Mouse (Mus musculus) neutrophil, adult 5-6 weeks (primary cell): ENCODE results near the gene Foxj3. TPM values are rescaled to one million over a fixed set of nuclear protein-coding genes. Genes with fewer than 3 reads are reported as not detected.
"Not testable (repeated sequence)": the region's sequence is repeated elsewhere in the genome, so short reads cannot be mapped to it uniquely, and the experiment has no call there.

Experiments
- ATAC-seq: fragments of 151-379, 151-347 bp; 2 replicates; pipeline ENCODE4 v1.8.0; 2017; ENCODE audit warnings: mild to moderate bottlenecking, moderate TSS enrichment; ENCODE audit not compliant: insufficient number of reproducible peaks, poor library complexity, low FRiP score, severe bottlenecking; ENCODE audit errors: extremely low read depth
- total RNA-seq: library from RNA; stranded (forward); fragments of 200-1000 nt; gene quantifications from 2 replicates; pipeline ENCODE4 v1.2.3, GENCODE M21; 2017

The Foxj3 gene
- 37.7 and 49.2 TPM in 2 replicates for total RNA-seq

DNA sequence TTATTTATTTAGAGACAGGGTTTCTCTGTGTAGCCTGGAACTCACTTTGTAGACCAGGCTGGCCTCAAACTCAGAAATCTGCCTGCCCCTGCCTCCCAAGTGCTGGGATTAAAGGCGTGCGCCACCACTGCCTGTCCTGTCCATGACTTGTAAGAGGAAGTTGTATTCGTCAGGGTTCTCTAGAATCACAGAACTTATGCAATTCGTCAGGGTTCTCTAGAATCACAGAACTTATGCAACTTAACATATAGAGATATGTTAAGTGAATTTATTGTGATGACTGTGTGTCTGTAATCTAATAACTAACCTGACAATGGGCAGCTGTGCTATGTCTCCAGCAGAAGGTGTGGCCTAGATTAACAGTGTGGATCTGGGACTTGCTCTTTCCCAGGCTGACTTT lies at the start of gene Foxj3:
Foxj3 (plus strand) TSS at position 390 of the 400 bp plus-strand sequence.
- ATAC-seq: not testable (repeated sequence)

DNA sequence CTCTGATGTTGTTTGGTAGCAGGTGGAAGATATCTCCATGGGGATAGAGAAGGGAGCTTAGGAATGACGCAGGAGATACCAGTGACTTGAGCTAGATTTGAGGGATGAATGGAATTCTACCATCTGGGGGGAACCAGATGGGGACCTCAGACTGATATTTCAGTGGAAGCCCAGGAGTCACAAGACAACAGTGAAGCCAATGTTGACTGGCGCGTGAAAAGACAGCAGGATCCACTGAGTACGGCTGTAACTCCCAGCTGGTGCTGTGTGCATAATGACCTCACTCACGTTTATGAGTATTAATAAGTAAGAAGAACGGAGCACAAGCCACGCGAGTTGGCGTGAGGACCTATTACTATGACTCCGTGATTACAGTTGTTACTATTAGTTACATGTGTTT lies 47.1 kb upstream of the Foxj3 start:
- ATAC-seq: no peak

DNA sequence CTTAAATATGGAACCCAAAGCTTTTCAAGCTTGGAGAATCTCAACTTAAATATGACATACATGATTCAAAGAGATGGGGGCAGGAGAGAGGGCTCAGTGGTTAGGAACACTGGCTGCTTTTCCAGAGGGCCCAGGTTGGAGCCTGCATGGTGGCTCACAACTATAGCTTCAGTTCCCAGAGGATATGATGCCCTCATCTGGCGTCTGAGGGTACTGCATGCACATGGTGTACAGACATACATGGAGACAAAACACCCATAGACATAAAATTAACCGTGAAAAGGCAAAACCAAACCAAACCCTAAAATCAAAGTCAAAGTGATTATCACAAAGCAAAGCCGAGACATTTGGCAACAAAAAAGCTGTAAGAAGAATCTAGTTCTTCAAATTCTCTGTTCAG lies 46.0 kb upstream of the Foxj3 start:
- ATAC-seq: no peak

DNA sequence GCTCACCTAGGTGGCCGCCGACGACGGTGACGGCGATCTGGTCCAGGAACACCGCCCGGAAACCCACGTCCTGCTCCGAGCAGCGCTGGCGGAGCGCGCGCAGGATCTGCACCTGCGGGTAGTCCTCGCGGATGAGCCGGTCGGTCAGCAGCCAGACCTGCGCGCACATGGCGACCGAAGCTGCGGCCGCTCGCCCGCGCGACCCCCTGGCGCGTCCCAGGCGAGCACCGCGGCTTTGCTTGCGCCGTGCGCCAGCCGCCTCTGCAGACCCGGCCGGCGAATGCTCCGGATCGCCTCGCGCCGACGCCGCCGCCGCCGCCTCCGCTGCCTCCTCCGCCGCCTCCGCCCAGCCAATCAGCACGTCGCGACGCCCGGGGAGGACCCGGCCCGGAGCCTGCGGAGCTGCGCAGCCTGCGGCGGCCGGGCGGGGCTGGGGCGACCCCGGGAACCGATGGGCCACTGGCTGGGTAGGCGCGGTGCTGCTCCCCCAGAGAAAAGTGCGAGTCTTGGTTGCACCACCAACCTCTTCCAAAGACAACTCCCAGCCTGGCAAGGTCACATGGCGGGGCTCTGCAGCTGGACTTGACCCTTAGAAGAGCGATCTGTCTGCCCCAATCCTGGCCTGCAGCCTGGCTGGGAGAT lies 44.4 kb upstream of the Foxj3 start, which contains the start of gene Rimkla:
Rimkla (minus strand) TSS at position 338 of the 642 bp plus-strand sequence.
- no peak for ATAC-seq

DNA sequence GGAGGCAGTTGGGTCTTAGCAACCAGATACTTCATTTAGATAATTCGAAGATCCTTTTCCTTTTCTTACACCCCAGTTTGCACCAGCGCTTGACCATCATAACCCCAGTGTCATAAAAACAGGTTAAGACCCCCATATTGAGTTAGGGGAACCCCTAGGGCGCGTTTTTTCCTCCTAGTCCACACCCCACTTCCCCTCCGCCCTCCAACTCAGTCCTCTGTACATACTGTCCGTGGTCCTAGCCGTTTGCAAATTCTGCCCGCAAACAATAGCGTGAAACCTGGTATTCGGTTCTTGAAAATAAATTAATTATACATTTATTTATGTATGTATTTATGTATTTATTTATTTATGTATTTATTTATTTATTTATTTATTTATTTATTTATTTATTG lies 43.9 kb upstream of the Foxj3 start:
- no peak for ATAC-seq

DNA sequence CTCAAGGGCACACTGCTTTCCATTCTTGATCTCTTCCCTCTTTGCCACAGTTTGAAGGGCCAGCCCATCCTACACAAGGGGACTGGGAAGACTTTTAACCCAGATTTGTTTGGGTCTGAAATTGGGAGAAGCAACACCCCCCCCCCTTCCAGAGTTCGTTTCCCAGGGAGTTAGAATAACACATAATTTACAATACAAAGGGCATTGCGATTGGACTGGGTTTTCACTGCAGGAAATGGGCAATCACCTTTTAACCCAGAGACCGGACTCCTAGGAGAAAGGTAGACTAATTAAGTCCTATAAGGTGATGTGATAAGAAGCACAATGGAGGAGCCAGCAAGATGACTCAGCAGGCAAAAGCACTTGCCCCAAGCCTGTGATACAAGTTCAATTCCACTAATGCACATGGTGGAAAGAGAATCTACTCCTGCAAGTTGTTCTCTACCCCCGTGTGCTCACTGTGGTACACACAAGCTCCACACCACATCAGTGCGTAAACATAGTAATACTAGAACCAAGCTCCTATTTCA lies 38.4 kb upstream of the Foxj3 start:
- ATAC-seq: no peak

DNA sequence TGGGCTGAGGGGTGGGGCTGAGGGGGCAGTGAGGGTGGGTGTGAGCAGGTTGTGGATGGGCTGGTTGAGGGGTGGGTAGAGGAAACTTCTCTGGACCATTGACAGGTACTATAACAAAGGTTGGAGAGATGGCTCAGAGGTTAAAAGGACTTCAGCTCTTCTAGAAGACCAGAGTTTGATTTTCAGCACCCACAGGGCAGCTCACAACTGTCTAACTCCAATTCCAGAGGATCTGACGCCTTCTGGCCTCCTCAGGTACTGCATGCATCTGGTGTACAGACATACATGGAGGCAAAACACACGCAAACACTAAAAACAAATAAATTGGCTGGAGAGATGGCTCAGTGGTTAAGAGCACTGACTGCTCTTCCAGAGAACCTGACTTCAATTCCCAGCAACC lies 25.2 kb upstream of the Foxj3 start:
- no peak for ATAC-seq

DNA sequence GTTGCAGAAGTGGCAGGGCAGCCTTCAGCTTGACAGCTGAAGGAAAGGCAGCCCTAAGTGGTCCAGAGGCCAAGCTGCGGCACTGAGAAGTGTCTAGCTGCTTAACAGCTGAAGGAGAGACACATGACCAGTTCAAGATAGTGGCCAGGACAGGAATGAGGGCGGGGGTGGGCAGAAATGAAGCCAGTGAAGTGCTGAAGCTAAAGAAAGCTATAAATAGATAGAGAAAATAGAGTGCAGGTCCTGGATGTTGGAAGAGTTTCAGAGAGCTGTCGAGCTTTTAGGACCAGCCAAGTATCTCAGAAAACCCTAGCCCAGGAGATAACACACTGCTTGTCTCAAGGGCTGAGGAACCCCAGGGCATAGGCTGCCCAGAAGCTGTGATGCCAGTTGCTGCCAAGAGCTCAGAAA lies 24.1 kb upstream of the Foxj3 start:
- ATAC-seq: no peak

DNA sequence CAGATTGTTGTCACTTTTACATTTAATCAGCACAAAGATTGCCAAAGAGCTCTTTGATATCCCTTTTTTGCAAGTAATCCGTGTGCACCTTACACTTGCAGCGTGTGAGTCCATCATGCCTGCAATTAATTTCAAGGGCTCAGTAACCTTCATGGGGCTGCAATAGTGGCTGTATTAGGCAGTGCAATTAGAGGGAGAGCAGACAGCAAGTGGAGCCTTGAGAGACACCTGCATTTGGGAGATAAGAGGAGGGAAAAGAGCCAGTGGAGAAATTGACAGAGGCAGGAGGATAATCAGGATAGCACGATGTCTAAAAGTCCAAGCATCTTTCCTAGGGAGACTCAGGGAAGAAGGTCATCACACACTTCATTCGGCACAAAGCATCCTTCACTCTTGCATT lies 13.2 kb upstream of the Foxj3 start:
- ATAC-seq: no peak

DNA sequence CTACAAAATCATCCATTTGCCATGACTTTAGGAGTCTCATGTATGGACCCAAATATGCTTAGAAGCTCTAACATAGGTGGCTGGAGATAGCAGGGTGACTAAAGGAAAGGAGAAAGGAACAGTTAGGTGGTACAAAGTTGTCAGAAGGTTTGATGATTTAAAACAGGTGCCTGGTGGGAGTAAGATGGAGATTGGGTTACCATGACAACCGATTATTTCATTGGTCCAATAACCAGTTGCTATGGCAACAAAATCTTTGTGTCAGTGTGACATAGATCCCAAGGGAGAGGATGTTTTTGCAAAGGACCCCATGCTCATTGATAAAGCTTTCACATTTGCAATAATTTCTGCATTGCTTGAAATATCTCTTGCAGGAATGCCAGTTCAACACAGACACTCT lies 12.8 kb upstream of the Foxj3 start:
- no peak for ATAC-seq

DNA sequence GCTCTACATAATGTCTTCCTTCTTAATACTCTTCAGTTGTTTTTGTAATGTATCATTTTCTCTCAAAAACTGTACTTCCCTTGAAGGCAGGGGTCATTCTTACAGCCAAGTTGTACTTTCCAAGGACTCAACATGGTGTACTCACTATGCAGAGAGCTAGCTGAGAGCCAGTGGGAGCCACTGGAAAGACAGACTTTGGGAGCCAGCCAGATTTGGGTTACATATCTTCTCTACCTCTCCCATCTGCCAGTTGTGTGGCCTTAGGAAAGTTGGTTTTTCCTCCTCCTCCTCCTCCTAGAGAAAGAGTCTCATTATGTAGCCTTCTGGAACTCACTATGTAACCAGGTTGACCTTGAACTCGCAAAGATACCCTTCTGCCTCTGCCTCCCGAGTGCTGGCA lies 12.3 kb upstream of the Foxj3 start:
- ATAC-seq: no peak

DNA sequence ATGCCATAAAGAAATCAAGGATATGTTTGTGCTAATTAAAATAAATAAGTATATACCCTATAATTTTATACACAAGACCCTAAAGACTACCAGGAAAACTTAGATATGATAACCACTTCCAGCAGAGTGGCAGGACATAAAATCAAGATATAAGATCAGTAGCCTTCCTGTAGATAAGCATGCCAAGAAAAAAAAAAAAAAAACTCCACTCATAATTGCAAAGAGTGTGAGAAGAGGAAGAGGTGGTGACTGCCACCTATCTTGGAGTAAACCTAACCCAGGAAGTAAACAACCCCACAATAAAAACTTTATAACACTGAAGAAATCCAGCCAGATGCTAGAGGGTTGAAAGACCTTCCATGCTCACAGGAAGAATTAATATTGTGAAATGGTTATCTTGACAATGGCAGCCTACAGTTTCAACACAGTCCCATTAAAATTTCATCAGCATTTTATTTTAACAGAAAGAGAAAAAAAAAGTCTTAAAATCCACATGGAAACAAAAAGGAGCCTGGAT lies 10.4 kb upstream of the Foxj3 start:
- ATAC-seq: no peak

DNA sequence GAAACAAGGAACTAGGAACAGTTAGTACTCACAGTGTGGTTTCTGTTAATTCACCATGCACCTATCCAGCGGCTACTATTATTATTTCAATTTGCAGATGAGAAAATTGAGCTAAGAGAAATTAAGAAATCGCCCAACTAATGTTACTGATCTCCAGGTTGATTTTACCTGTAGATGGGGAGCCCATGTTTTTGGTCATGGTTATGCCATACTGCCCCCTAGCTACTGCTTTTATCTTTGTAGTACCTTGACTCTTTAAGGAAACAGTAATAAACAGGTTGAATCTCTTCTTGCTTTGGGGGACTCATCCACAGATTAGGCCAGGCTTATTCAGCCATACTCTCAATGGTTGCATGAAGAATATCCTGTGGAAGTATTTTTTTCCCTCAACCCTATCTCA lies 5.0 kb upstream of the Foxj3 start:
- peak; percentile 26; the same call in 1 of the 2 replicates for ATAC-seq

DNA sequence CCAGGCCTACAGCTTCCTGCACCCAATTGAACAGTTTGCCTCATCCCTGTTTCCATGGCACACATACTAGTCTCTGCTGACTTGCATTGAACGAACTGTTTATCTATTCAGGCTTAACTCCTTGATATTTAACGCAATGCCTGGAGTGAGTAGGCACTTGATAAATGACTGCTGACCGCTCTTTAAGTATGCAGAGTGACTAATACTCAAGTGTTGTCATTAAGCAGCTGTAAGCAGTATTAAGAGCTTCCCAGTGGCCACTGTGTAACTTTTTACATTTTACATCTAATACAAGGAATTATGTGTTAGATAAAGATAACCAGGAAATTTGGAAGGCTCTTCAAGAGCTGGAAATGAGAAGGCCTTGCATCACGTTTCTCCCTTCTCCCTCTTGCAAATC lies 1.7 kb upstream of the Foxj3 start:
- ATAC-seq: no peak

DNA sequence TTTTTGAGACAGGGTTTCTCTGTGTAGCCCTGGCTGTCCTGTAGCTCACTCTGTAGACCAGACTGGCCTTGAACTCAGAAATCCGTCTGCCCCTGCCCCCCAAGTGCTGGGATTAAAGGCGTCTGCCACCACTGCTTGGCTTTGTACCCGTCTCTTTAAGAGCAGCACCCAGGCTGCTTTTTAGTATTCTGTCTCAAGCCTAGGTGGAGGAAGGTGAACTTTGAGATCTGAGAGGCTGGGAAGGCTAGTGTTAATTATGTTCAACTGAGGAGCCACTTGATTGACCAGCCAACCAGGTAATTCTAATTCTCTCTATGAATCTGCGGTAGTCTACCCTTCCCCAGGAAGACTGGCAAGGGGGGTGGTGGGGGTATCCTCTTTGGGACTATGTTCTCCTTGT lies 632 bp downstream of the Foxj3 start:
- ATAC-seq: no peak

DNA sequence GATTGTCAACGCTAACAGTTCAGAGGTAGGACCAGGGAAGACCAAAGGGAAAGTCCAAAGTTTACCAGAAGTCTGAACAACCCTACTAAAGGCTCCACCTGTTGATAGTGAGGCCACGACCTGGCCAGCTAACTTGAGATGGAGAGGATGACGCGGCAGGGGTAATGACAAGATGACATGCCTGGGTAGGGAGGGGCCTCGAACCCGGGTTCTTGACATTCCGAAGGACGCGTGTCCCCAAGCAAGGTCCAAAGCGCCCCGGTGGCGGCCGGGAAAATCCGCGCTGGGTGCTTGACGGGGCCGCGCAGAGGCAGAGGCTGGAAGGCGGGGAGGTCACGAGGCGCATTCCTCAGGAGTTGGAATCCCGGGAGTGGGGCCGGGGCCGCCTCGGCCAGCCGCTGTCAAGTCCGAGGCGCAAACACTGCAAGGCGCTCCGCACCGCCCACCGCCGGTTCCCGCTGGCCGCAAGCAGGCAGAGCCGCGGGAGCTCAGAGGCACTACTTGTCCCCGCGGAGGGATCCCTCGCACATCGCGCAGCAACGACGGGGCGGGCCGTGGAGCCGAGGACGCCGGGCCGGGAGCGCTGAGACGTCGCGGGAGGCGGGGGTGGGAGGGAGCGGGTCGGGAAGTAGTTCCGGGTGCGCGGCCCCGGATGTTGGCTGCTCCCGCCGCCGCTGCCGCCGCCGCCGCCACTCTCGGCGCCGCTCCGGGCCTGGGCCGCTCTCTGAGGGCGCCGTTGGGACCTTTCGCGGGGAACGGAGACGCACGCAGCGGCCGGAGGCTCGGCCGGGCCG lies 2.4 kb downstream of the Foxj3 start, which contains the start of gene Frg2f1:
Frg2f1 (minus strand) TSS at position 499 of the 794 bp plus-strand sequence.
- peak; percentile 84 for ATAC-seq

DNA sequence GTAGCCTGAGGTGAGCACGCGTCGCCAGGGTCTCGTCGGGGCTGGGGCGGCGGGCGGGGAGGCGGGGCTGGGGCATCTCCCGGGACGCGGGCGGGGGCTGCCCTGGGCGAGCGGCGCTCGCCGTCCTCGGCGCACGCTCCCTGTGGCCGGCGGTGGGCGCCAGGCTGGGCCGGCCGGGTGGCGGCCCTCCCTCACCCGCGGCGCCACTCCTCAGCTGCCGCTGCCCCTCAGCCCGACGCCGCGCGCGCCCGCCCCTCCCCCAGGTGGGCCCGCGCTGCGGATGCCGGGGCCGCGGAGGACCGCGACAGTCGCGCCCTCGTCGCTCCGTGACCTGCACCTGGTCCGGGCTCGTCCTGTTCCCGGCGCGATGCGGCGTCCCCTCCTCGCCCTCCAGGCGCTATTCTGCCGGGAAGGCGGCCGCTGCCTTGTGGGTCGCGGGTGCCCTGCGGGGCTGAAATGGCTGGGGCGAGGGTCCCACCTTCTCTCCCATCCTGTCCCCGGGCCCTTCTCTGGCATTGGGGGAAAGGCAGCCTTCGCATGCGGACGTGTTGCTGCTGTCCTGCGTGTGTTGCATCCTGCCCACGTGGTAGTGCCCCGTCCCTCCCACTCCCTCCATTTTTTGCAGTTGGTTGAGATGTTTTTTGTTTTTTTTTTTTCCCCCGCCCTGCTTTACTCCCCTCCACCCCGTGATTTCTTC lies 3.2 kb downstream of the Foxj3 start:
- ATAC-seq: peak; percentile 27; the same call in 1 of the 2 replicates

DNA sequence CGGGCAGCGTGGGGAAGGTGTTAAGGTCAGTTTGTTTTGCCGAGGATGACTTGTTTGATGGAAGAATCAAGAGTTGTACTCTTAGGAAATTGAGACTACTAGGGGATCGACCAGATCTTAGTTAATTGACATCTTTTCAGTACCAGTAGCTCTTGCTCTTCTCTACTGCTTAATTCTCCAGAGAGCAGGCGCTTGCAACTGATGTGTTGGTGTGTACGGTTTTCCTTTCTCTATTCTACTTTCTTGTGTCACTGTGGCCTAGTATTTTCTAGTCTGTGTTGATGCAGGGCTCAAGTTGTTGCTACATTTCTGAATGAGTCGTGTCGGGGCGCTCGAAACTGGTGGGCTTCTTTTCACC lies 3.7 kb downstream of the Foxj3 start:
- no peak for ATAC-seq

DNA sequence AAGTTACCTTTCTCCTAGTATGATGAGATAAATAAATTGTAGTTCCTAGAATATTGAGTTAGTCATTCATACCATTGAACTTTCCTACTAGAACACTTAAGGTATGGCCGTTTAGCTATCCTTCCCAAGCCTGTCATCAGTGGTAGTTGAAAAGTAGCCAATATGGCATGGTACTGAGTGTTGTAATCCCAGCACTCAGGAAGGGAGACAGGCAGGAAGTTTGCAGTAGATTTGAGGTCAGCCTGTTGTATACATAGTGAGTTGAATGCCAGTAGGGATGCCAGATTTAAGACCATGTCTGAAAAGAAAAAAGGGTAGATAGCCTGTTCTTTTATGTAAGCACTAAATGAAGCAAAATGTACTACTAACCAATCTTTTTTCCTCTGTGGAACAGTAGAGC lies 14.1 kb downstream of the Foxj3 start:
- ATAC-seq: no peak
